Mouse (Mus musculus) CH12F3 (cell line): ENCODE measurements around the gene Gm21970.
"Not testable (repeated sequence)": the region's sequence is repeated elsewhere in the genome, so short reads cannot be mapped to it uniquely, and the experiment has no call there.

Experiments
- in situ Hi-C: fragments of 300-500 bp; cut with MboI; formaldehyde crosslinking; loops from 2 replicates; pipeline ENCODE4 v1.14.3; 2020; ENCODE audit warnings: low sequenced_read_pairs

Gene Gm21970

GRCm38 (mm10) chr16:91433329-91433933 is 41.9 kb downstream of the Gm21970 start:
- in situ Hi-C loops = no loop called here

- in situ Hi-C loops = no loop called here
Observed at GRCm38 (mm10) chr16:91434119-91434518, 42.6 kb downstream of the Gm21970 start.

GRCm38 (mm10) chr16:91438081-91438480 is 46.6 kb downstream of the Gm21970 start:
- in situ Hi-C loops = no loop called here

GRCm38 (mm10) chr16:91438599-91438998 is 47.1 kb downstream of the Gm21970 start:
- in situ Hi-C loops = not testable (repeated sequence)

- in situ Hi-C loops = no loop called here
Observed at GRCm38 (mm10) chr16:91441366-91441765, 49.8 kb downstream of the Gm21970 start.

- in situ Hi-C loops = no loop called here
Observed at GRCm38 (mm10) chr16:91441811-91442240, 50.3 kb downstream of the Gm21970 start.

GRCm38 (mm10) chr16:91442446-91442845 is 50.9 kb downstream of the Gm21970 start:
- in situ Hi-C loops = no loop called here

- in situ Hi-C loops = no loop called here
Observed at GRCm38 (mm10) chr16:91443211-91443611, 51.7 kb downstream of the Gm21970 start.

GRCm38 (mm10) chr16:91444847-91445246 is 53.3 kb downstream of the Gm21970 start:
- in situ Hi-C loops = no loop called here

- in situ Hi-C loops = no loop called here
Observed at GRCm38 (mm10) chr16:91445566-91445965, 54.0 kb downstream of the Gm21970 start.

GRCm38 (mm10) chr16:91446778-91447511 is 55.4 kb downstream of the Gm21970 start:
- in situ Hi-C loops = no loop called here

- in situ Hi-C loops = no loop called here
Observed at GRCm38 (mm10) chr16:91447512-91447900, 56.0 kb downstream of the Gm21970 start.

GRCm38 (mm10) chr16:91448088-91448487 is 56.6 kb downstream of the Gm21970 start:
- in situ Hi-C loops = no loop called here

GRCm38 (mm10) chr16:91448895-91449294 is 57.4 kb downstream of the Gm21970 start:
- in situ Hi-C loops = no loop called here

GRCm38 (mm10) chr16:91450137-91451064 is 58.9 kb downstream of the Gm21970 start:
- in situ Hi-C loops = no loop called here

GRCm38 (mm10) chr16:91451949-91452348 is 60.4 kb downstream of the Gm21970 start:
- in situ Hi-C loops = no loop called here

- in situ Hi-C loops = no loop called here
Observed at GRCm38 (mm10) chr16:91452363-91452896, 60.9 kb downstream of the Gm21970 start.

GRCm38 (mm10) chr16:91455868-91456267 is 64.3 kb downstream of the Gm21970 start:
- in situ Hi-C loops = no loop called here

GRCm38 (mm10) chr16:91458301-91458746 is 66.8 kb downstream of the Gm21970 start:
- in situ Hi-C loops = no loop called here

GRCm38 (mm10) chr16:91458976-91459375 is 67.5 kb downstream of the Gm21970 start:
- in situ Hi-C loops = no loop called here

GRCm38 (mm10) chr16:91459396-91459795 is 67.9 kb downstream of the Gm21970 start:
- in situ Hi-C loops = no loop called here
